30 mouse cellular contexts compared by ENCODE assay signal in genomic region chr14:22728611-22729223, GRCm38 (mm10).
DNase-seq lines count a peak whose midpoint lies in the region; ATAC-seq and TF ChIP-seq lines count a peak whose summit lies in the region.
"Had no signal": no experiment of that assay in that cellular context is flagged by ENCODE, and none has a peak within 500 bp of the region (broad histone marks: within the 10 kb centered on the region; RNA-seq: fewer than 3 reads in every experiment).

No protein-coding gene starts in this region.

- 62% methylated on average over 8 of the region's 8 CpGs for WGBS in forebrain, embryonic 13.5 days
- WGBS in forebrain, embryonic 11.5 days: 88% methylated on average over 8 of the region's 8 CpGs
- 56% methylated on average over 8 of the region's 8 CpGs for WGBS in forebrain, embryonic 16.5 days
- 83% methylated on average over 8 of the region's 8 CpGs for WGBS in limb, embryonic 10.5 days
- WGBS in kidney, adult 2 months: 94% methylated on average over 8 of the region's 8 CpGs

- TF ChIP-seq CTCF in kidney, adult 2 months (conservative IDR thresholded peaks at IDR 0.05; ENCODE audit: insufficient read depth, insufficient read length, low read depth, low read length): no peak

- H3K27me3 ChIP-seq in forebrain, embryonic 13.5 days: peaks cover 58% of the 10 kb centered on the region
- no peaks in the 10 kb centered on the region; the same call in 1 of the 2 replicates for H3K27me3 ChIP-seq in forebrain, embryonic 11.5 days (ENCODE audit: control insufficient read depth, insufficient read depth, low read length)
- peaks cover 18% of the 10 kb centered on the region for H3K27me3 ChIP-seq in forebrain, embryonic 16.5 days (replicated peaks; ENCODE audit: control insufficient read depth, insufficient read depth, low read length)
- 0 out of 2 replicates have a peak, but pooled peaks cover 3% of the 10 kb centered on the region for H3K27me3 ChIP-seq in limb, embryonic 10.5 days (ENCODE audit: low read depth, poor library complexity, severe bottlenecking)
- no peaks in the 10 kb centered on the region for H3K27me3 ChIP-seq in kidney, adult 2 months (replicated peaks; ENCODE audit: control insufficient read depth, insufficient read depth, low read length)
- H3K27me3 ChIP-seq: CH12.LX; embryonic facial prominence, embryonic 15.5 days; hindbrain, embryonic 15.5 days; kidney, embryonic 15.5 days; liver, embryonic 12.5 days; megakaryocyte, embryonic 14.5 days; midbrain, embryonic 12.5 days had no signal

- no peak overlapping the region for H3K27ac ChIP-seq in forebrain, embryonic 13.5 days
- H3K27ac ChIP-seq in forebrain, embryonic 11.5 days (ENCODE audit: low read depth, low read length): no peak overlapping the region
- no peak overlapping the region for H3K27ac ChIP-seq in forebrain, embryonic 16.5 days (ENCODE audit: low read length)
- H3K27ac ChIP-seq in limb, embryonic 10.5 days: no peak overlapping the region
- no peak overlapping the region for H3K27ac ChIP-seq in kidney, adult 2 months (ENCODE audit: insufficient read depth, low read depth, low read length)
- H3K27ac ChIP-seq: embryonic facial prominence, embryonic 10.5 days; embryonic facial prominence, embryonic 15.5 days; heart, adult 2 months; hindbrain, embryonic 15.5 days; kidney, embryonic 15.5 days; liver, embryonic 12.5 days; midbrain, embryonic 12.5 days had no signal

- TF ChIP-seq POLR2A in kidney, adult 2 months (IDR thresholded peaks at IDR 0.05; ENCODE audit: low read depth, low read length): no peak

- peak; percentile 57 for ATAC-seq in forebrain, embryonic 13.5 days
- ATAC-seq in forebrain, embryonic 11.5 days (replicated peaks; ENCODE audit: low FRiP score): no peak
- peak; percentile 45; the same call in 1 of the 2 replicates for ATAC-seq in forebrain, embryonic 16.5 days
- ATAC-seq: activated CD4-positive, CD25-positive, alpha-beta regulatory T cell, adult 4 months; inflammation-experienced regulatory T-cells, adult 6 months; liver, embryonic 12.5 days; liver, postnatal 0 days had no signal

- H3K9me3 ChIP-seq in forebrain, embryonic 13.5 days (replicated peaks): no peaks in the 10 kb centered on the region
- H3K9me3 ChIP-seq in forebrain, embryonic 11.5 days (ENCODE audit: control insufficient read depth, low read length): no peaks in the 10 kb centered on the region
- H3K9me3 ChIP-seq in forebrain, embryonic 16.5 days (ENCODE audit: control insufficient read depth, low read length): no peaks in the 10 kb centered on the region
- H3K9me3 ChIP-seq in limb, embryonic 10.5 days (replicated peaks): no peaks in the 10 kb centered on the region
- H3K9me3 ChIP-seq: embryonic facial prominence, embryonic 10.5 days; embryonic facial prominence, embryonic 15.5 days; heart, embryonic 12.5 days; hindbrain, embryonic 15.5 days; kidney, embryonic 15.5 days; liver, embryonic 12.5 days; megakaryocyte, embryonic 14.5 days; midbrain, embryonic 12.5 days had no signal

- no peak for DNase-seq in forebrain, embryonic 11.5 days (ENCODE audit: low spot score)
- peak; percentile 13 to 57 for DNase-seq in layer of hippocampus, adult 18-20 months (ENCODE audit: low spot score in 2 of 2)
- DNase-seq in layer of hippocampus, adult 9-10 months (ENCODE audit: low spot score): no peak
- peak; percentile 9 for DNase-seq in limb, embryonic 10.5 days (ENCODE audit: low spot score)
- DNase-seq in kidney, adult 2 months: no peak
- DNase-seq: adrenal gland, adult 2 months; adrenal gland, postnatal 36 days; cerebellum, adult 8-10 months; cerebellum, postnatal 25 days; heart, adult 2 months; kidney, adult 11 months; kidney, postnatal 36 days; liver, postnatal 0 days; lung, postnatal 4 days; retina, postnatal 1 day; spleen, adult 18-20 months; thymus, postnatal 14 days had no signal

- H3K9ac ChIP-seq in forebrain, embryonic 13.5 days: no peak overlapping the region
- H3K9ac ChIP-seq in forebrain, embryonic 11.5 days (ENCODE audit: low read length): no peak overlapping the region
- no peak overlapping the region for H3K9ac ChIP-seq in forebrain, embryonic 16.5 days (replicated peaks; ENCODE audit: low read depth, low read length)
- H3K9ac ChIP-seq: embryonic facial prominence, embryonic 15.5 days; heart, embryonic 12.5 days; hindbrain, embryonic 15.5 days; kidney, embryonic 15.5 days; liver, embryonic 12.5 days; liver, postnatal 0 days; midbrain, embryonic 12.5 days had no signal

- no peak overlapping the region for H3K4me2 ChIP-seq in forebrain, embryonic 13.5 days
- no peak overlapping the region for H3K4me2 ChIP-seq in forebrain, embryonic 11.5 days (ENCODE audit: low read depth, low read length, severe bottlenecking)
- H3K4me2 ChIP-seq in forebrain, embryonic 16.5 days (ENCODE audit: low read length): no peak overlapping the region
- H3K4me2 ChIP-seq: embryonic facial prominence, embryonic 15.5 days; heart, embryonic 12.5 days; hindbrain, embryonic 15.5 days; kidney, embryonic 15.5 days; liver, embryonic 12.5 days; midbrain, embryonic 12.5 days had no signal

- H3K4me1 ChIP-seq in forebrain, embryonic 13.5 days: no peaks in the 10 kb centered on the region
- no peaks in the 10 kb centered on the region for H3K4me1 ChIP-seq in forebrain, embryonic 11.5 days (replicated peaks; ENCODE audit: control insufficient read depth, insufficient read depth, low read length)
- H3K4me1 ChIP-seq in forebrain, embryonic 16.5 days (replicated peaks; ENCODE audit: control insufficient read depth, insufficient read depth, low read length): no peaks in the 10 kb centered on the region
- no peaks in the 10 kb centered on the region; the same call in 1 of the 2 replicates for H3K4me1 ChIP-seq in limb, embryonic 10.5 days
- H3K4me1 ChIP-seq in kidney, adult 2 months (ENCODE audit: control insufficient read depth, insufficient read depth, low read length): no peaks in the 10 kb centered on the region
- H3K4me1 ChIP-seq: embryonic facial prominence, embryonic 10.5 days; embryonic facial prominence, embryonic 15.5 days; heart, embryonic 12.5 days; hindbrain, embryonic 15.5 days; kidney, embryonic 15.5 days; liver, embryonic 12.5 days; midbrain, embryonic 12.5 days had no signal

- H3K36me3 ChIP-seq in forebrain, embryonic 13.5 days (ENCODE audit: poor library complexity, severe bottlenecking): no peaks in the 10 kb centered on the region
- H3K36me3 ChIP-seq in forebrain, embryonic 11.5 days (ENCODE audit: control insufficient read depth, insufficient read depth, low read length): no peaks in the 10 kb centered on the region
- no peaks in the 10 kb centered on the region for H3K36me3 ChIP-seq in forebrain, embryonic 16.5 days (ENCODE audit: control insufficient read depth, insufficient read depth)
- no peaks in the 10 kb centered on the region for H3K36me3 ChIP-seq in limb, embryonic 10.5 days
- H3K36me3 ChIP-seq in kidney, adult 2 months (ENCODE audit: control insufficient read depth, insufficient read depth, low read length): no peaks in the 10 kb centered on the region
- H3K36me3 ChIP-seq: embryonic facial prominence, embryonic 10.5 days; embryonic facial prominence, embryonic 15.5 days; heart, embryonic 12.5 days; hindbrain, embryonic 15.5 days; kidney, embryonic 15.5 days; liver, embryonic 12.5 days; midbrain, embryonic 12.5 days had no signal

- no peak overlapping the region for H3K4me3 ChIP-seq in forebrain, embryonic 13.5 days
- H3K4me3 ChIP-seq in forebrain, embryonic 11.5 days (ENCODE audit: low read depth, low read length): no peak overlapping the region
- H3K4me3 ChIP-seq in forebrain, embryonic 16.5 days (replicated peaks; ENCODE audit: low read length): no peak overlapping the region
- H3K4me3 ChIP-seq in limb, embryonic 10.5 days: no peak overlapping the region
- no peak overlapping the region for H3K4me3 ChIP-seq in kidney, adult 2 months (ENCODE audit: insufficient read depth, low read depth, low read length)
- H3K4me3 ChIP-seq: embryonic facial prominence, embryonic 10.5 days; embryonic facial prominence, embryonic 15.5 days; heart, adult 2 months; heart, embryonic 12.5 days; hindbrain, embryonic 15.5 days; kidney, embryonic 15.5 days; liver, embryonic 12.5 days; megakaryocyte, embryonic 14.5 days; midbrain, embryonic 12.5 days had no signal

Comparison
In these comparisons a context has a peak if more than half of its experiments do, and no peak if none do; other contexts are left out.
1. DNase-seq: peak in layer of hippocampus, adult 18-20 months (2 of 2) and limb, embryonic 10.5 days (single experiment); none in forebrain, embryonic 11.5 days (single experiment), layer of hippocampus, adult 9-10 months (single experiment) and kidney, adult 2 months (single experiment).